Mouse (Mus musculus): Measurements from ENCODE around the gene Zfp629.

Gene Zfp629

DNA sequence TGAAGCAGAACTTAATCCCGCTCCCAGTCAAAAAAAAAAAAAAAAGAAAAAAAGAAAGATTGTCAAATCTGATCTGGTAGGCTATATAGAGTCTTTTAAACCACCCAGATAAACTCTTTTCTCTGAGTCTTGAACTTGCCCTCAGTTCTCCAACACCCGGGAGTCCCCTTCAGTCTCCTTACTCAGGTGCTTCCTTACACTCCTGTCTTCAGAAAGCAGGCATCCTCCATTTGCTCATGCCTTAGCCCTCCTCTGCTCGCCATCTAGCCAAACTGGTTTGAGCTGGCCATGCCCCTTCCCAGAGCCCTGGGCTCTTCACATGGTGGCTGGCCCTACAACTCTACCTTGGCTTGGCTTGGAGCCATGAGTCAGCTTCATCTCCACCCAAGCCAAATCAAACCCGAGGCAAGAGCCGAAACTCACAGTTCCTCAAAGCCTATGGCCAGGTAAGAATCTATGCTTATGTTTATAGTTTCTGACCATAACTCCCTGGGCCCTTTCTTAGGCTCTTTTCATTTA, 54.2 kb downstream of the Zfp629 start, which contains the start of gene Tmem265:
Gene Tmem265, plus strand, starts transcription at position 51 of the 519 bp plus-strand sequence.
- DNase-seq, result no peak

DNA sequence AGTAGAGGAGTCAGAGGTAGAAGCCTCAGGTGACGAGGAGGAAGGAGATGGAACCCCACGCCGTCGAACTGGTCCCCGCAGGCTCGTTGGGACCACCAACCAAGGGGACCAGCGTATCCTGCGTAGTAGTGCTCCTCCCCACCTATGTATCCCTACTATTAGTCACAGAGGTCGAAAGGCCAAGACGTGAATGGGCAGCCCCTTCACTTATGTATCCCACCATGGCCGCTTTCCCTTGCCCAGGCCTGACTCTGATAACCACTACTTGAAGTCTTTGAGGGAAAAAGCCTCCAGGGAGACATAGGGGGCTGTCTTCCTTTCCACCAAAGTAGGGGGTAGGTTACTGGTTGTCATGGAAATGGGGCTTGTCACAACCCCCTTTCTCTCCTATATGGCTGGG, 55.0 kb downstream of the Zfp629 start:
- DNase-seq, result no peak

Data from B cell, adult 2 months (primary cell).